Mouse (Mus musculus) cerebellum, adult 18-20 months (tissue): ENCODE results near the gene Olfr539.
"Not testable (repeated sequence)": the region's sequence is repeated elsewhere in the genome, so short reads cannot be mapped to it uniquely, and the experiment has no call there.

Source experiments
- DNase-seq, 2 experiments: peaks; one replicate each; pipeline ENCODE4 v3.0.0; 2021

Gene Olfr539

DNA sequence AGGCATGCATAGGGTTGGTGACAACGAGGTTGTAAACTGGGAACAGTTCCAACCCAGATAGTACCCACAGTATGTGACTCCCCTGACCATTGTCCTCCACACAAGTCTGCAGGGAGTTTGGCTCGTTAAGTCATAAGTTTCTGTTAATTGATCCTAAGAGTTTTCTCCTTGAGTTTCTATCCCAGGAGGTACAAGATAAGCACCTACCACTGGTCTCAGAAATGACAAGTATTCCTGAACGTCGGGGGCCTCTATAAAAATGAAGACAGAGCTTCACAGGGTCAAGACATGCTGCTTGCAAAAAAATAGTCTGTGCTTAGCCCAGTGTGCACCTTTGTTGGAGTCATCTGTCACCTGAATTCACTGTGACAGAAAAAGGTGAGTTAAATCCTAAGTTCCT is at the start of gene Olfr539:
Gene Olfr539 (plus strand): TSS at position 301 of the 400 bp plus-strand sequence.
- DNase-seq, result no peak

DNA sequence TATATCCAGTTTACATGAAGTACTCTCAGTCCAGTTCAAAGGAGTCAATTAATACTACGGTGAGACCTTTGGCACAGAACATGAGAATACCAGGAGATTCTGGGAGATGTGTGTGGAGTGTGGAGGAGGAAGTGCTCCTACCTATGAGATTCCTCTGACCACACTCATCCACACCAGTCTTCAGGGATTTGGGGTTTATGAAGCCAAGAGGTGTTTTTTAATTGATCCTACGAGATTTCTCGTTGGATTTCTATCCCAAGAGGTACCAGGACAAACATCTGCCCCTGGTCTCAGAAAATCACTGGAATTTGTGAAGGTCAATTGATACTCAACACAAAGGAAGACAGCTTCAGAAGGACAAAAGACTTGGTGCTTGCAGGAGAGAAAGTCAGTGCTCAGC is 31.1 kb upstream of the Olfr539 start, which contains the start of gene Olfr61:
Gene Olfr61 (plus strand): TSS at position 301 of the 400 bp plus-strand sequence.
- not testable (repeated sequence) for DNase-seq

DNA sequence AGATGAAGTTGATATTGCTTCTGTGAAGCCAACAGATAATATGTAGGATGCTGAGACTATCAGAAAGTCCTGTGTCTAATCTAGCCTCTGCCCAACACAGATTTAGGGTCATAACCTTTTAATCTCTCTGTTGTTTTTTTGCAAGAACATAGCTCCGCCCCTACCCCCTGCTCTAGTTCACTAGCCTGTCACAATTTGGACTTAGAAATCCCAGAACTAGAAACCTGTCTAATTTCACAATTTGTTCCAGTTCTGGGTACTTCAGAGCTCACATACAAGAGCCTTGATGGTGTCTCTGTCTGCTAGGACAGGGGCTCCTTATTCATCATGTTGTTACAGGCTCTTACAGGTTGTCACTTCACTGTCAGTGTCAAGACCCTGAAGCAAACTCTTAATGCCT is 29.2 kb upstream of the Olfr539 start:
- DNase-seq, result no peak

DNA sequence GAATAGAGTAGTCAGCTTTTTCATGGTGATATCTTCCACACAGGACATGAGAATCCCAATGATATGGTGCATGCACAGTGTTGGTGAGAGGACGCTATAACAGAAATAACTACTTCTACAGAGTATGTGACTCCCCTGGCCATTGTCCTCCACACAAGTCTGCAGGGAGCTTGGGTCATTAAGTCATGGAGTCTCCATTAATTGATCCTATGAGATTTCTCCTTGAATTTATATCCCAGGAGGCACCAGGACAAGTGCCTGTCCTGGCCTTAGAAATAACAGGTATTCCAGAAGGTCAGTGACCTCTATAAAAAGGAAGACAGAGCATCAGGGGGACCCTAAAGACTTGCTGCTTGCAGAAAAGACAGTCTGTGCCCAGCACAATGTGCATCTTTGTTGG is 13.6 kb upstream of the Olfr539 start, which contains the start of gene Olfr53:
Gene Olfr53 (plus strand): TSS at position 301 of the 400 bp plus-strand sequence.
- no peak for DNase-seq

DNA sequence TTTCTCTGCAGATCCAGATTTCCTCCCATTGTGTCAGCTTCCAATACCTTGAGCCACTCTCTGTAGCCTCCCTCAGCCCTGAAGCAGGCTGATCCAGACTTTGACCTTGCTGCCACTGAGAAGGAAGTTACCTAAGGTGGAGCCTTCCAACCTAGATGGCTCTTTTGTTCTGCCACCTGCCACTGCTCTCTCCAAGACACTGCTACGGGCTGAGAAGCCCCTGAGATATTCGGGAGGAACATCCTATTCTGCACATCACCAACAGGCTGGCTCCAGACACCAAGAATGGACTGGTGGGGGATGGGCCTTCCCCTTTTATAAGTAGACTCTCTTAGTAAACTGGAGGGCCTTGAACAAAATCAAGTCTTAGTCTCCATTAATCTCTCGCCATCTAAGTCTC is 11.0 kb downstream of the Olfr539 start:
- DNase-seq, result not testable (repeated sequence)

DNA sequence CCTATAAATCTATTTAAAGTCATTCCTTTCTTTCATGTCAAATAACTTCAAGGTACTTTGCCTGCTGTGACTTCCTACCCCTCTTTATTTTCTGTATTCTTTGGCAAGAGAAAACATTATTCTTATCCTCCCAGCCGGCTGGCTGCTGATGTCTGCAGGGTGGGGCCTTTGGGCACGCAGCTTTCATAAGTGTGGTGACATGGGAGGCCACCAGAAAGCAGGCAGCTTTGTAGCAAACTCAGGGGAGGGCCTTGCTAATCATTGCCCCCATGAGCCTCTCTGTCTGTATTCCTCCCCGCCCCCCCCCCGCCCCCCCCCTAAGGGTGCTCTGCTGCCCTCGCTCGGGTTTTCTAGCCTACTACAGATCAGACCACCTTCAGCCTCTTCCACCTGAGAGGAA is 16.1 kb downstream of the Olfr539 start:
- no peak for DNase-seq

DNA sequence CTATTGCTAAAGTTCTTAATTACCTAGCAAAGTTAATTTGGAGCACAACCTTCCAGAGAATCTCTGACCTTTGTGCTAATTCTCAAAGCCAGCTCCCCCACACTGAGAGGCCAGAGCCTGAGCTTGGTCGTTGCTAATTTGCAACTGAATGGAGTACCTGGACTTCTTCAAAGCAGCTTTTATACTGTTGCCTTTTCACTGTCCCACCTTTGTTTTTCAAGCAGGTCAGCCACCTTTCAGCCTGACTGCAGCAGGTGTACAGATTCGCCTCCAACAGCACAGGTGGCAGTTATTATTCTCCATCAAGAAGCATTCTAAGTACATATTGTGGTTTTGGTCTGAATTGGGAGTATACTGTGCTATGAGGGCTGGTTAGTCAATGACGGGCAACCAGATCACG is 19.9 kb downstream of the Olfr539 start:
- not testable (repeated sequence) for DNase-seq

DNA sequence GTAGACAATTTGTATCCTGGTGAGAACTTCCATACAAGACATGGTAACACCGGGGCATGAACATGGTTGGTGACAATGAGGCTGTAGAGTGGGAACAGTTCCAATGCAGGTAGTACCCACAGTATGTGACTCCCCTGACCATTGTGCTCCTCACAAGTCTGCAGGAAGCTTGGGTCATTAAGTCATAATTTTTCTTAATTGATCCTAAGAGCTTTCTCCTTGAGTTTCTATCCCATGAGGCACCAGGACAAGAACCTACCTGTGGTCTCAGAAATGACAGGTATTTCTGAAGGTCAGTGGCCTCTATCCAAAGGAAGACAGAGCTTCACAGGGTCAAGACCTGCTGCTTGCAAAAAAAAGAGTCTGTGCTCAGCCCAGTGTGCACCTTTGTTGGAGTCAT is 21.9 kb downstream of the Olfr539 start, which contains the start of gene Olfr45:
Gene Olfr45 (plus strand): TSS at position 301 of the 400 bp plus-strand sequence.
- no peak for DNase-seq

DNA sequence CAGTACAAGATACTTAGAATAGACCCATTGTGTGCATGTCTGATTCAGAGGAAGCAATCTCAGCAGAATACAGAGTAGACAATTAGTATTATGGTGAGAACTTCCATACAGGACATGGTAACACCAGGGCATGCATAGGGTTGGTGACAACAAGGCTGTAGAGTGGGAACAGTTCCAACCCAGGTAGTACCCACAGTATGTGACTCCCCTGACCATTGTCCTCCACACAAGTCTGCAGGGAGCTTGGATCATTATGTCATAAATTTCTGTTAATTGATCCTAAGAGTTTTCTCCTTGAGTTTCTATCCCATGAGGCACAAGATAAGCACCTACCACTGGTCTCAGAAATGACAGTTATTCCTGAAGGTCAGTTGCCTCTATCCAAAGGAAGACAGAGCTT is 37.2 kb downstream of the Olfr539 start, which contains the start of gene Olfr541:
Gene Olfr541 (plus strand): TSS at position 301 of the 400 bp plus-strand sequence.
- no peak for DNase-seq

DNA sequence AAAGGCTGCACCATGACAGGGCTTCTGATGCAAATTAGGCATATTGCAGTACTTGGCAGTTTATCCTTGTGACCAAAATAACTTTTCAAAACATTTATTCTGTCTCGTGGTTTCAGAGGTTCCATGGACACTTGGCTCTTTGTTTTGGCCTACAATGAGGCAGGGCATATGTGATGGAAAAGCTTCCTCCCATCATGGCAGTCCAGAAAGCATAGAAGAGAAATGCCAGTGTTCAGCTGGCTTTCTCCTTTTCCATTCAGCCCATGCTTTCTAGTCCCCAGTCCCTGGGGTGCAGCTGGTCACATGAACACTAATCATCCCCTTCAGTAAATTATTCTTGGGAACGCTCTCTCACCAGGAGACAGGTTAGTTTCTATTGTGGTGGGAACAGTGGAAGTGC is 46.6 kb downstream of the Olfr539 start:
- DNase-seq, result no peak

DNA sequence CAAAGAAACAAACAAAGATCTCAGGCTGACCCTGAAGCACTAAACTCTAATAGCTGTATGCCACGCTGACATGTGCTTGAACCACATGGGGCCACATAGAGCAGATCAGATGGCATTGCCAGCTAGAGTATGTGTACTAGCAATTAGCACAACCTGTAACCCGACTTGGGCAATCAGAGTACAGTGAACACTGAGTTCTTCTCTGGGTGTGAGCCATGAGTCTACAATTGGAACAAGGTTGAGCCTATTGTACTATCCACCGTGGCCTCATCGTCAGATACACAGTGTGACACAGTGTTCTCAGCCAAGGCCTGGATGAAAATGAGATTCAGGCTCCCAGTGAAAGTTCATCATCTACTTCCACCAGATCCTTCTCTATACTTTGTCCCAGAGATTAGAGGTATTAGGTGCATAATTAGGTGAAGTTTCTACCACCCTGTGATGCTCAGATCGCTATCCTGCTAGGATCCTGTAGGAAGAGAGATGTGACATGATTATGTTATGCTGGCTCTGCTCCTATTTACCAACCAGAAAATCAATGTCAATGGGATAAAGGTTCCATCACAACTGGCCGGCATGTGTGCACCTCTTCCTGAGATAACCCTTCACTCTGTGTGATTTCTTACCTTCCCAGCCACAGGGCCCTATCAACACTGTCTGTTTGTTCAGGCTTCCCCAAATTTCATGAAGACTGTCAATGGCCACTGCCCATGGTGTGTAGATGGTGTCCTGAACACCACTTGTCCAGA is 48.0 kb downstream of the Olfr539 start:
- no peak for DNase-seq

DNA sequence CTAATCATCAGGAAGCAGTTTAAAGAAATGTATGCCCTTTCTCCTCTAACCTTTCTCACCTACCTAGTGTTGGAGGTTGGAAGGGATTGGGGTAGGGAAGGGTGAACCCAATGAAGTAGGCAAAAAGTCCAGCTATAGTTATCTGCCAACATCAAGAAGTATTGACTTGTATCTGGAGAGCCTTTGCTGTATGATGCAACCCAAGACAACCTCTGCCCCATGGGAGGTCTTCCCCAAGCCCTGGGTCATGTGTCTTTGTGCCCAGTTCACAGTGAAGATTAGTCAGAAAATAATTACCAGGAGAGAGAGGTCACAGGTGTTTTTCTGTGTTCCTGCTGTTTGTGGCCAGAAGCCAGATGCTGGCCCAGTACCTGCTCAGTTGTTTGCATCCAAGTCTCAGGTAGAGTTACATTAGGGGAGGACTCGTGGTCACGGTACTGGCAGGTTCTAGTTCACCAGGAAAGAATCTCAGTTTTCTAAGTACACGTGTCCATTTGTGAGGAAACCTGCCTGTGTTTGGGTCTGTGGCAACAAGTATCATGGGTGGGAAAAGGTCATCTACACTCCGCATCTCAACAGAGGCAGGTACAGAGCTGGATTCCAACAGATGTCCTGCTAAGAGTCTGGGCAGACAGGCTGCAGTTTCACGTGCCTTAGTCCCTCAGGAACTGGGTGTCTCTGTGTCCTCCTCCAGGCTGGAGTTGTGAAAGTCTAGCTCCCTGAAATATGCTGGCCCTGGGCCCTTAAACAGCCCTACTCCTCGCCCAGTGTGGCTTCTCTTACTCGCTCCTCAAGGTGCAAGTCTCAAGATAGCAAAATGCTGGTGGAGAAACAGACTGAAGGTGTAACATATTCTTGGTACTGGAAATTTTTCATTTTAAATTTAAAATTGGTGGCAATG is 57.7 kb downstream of the Olfr539 start:
- no peak for DNase-seq

DNA sequence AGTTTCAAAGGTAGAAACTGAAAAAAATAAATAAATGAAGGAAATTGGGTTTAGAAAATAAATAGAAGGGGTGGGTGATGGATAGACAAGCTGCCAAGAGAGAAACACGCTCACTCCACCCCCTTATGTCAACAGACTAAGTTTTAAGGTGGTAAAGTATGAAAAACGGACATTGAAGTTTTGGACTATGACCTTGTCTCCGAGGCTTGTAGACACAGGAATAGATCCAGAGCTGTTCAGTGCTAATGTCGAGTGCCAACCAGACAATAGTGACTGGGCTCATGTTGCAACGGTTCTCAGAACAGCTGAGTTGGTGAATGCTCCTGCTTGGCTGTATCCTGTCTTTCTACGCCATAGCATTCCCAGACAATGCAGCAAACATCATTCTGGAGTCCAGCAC is 61.4 kb downstream of the Olfr539 start:
- no peak for DNase-seq

DNA sequence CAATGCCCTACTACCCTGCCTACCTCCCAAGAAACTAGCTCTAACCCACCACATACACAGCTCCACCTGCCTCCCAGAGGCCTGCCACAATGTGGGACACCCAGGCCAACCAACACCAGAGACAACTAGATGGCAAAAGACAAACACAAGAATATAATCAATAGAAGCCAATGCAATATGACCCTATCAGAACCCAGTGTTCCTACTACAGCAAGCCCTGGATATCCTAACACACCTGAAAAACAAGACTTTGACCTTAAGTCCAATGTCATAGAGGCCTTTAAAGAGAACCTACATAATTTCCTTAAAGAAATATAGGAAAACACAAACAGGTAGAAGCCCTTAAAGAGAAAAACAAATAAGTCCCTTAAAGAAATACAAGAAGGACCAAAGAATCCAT is 65.8 kb downstream of the Olfr539 start:
- DNase-seq, result no peak
